Mouse (Mus musculus): ENCODE measurements around the gene Cd93.

- no peak for TF ChIP-seq CTCF (IDR thresholded peaks at IDR 0.05; ENCODE audit: insufficient read depth, low read length)
- no peak for TF ChIP-seq POLR2A (IDR thresholded peaks at IDR 0.05; ENCODE audit: borderline replicate concordance, extremely low read depth, low read depth, low read length)
These were observed 32.6 kb upstream of the Cd93 start for GRCm38 (mm10) chr2:148475879-148476495.

Data from lung, adult 2 months (tissue).